Comparison of ENCODE assay signal across 8 mouse cellular contexts in genomic region chr6:83069488-83070246, GRCm38 (mm10). TPM values are rescaled to one million over a fixed set of nuclear protein-coding genes. Genes with fewer than 3 reads are reported as not detected.
A peak's percentile ranks its signal among the peaks of the same experiment; 100 is the strongest.
DNase-seq lines count a peak whose midpoint lies in the region; ATAC-seq lines count a peak whose summit lies in the region.

No protein-coding gene starts in this region.

- DNase-seq in CD4-positive, CD25-positive, alpha-beta regulatory T cell, adult 2 months (ENCODE audit: low read depth, low spot score) = peak; percentile 27
- no peak for DNase-seq in lung, postnatal 14 days
- DNase-seq in limb, embryonic 10.5 days (ENCODE audit: low spot score) = peak; percentile 68
- no peak for DNase-seq in urinary bladder, adult 2 months (ENCODE audit: low spot score)
- DNase-seq in urinary bladder, postnatal 25 days (ENCODE audit: low spot score) = no peak

- peak overlapping the region; percentile 29 for H3K4me3 ChIP-seq in lung, embryonic 15.5 days
- H3K4me3 ChIP-seq in limb, embryonic 10.5 days = peak overlapping the region; percentile 44
- H3K4me3 ChIP-seq in neural tube, embryonic 15.5 days (replicated peaks) = peak overlapping the region; percentile 26

- no peaks in the 10 kb centered on the region for H3K9me3 ChIP-seq in lung, embryonic 15.5 days
- no peaks in the 10 kb centered on the region for H3K9me3 ChIP-seq in limb, embryonic 10.5 days (replicated peaks)
- no peaks in the 10 kb centered on the region for H3K9me3 ChIP-seq in neural tube, embryonic 15.5 days (replicated peaks)

- H3K27ac ChIP-seq in lung, embryonic 15.5 days = no peak overlapping the region
- 0 out of 2 replicates have a peak overlapping the region, but pooled peaks have one; percentile 11 for H3K27ac ChIP-seq in limb, embryonic 10.5 days
- no peak overlapping the region for H3K27ac ChIP-seq in neural tube, embryonic 15.5 days (replicated peaks)

- H3K4me1 ChIP-seq in lung, embryonic 15.5 days = peaks cover 25% of the 10 kb centered on the region
- H3K4me1 ChIP-seq in limb, embryonic 10.5 days = peaks cover 35% of the 10 kb centered on the region
- peaks cover 24% of the 10 kb centered on the region for H3K4me1 ChIP-seq in neural tube, embryonic 15.5 days

- no peak for ATAC-seq in CD4-positive, CD25-positive, alpha-beta regulatory T cell, adult 4 months
- no peak for ATAC-seq in lung, embryonic 15.5 days (ENCODE audit: borderline replicate concordance, extremely low read depth, low FRiP score, low TSS enrichment)
- peak; percentile 35; the same call in 1 of the 2 replicates for ATAC-seq in neural tube, embryonic 15.5 days (ENCODE audit: low FRiP score)

- H3K36me3 ChIP-seq in lung, embryonic 15.5 days = no peaks in the 10 kb centered on the region
- no peaks in the 10 kb centered on the region for H3K36me3 ChIP-seq in limb, embryonic 10.5 days
- no peaks in the 10 kb centered on the region for H3K36me3 ChIP-seq in neural tube, embryonic 15.5 days

- 1% methylated on average over 68 of the region's 69 CpGs for WGBS in lung, embryonic 15.5 days
- 1% methylated on average over 69 of the region's 69 CpGs for WGBS in limb, embryonic 10.5 days
- under 1% methylated on average over 68 of the region's 69 CpGs for WGBS in neural tube, embryonic 15.5 days

- H3K27me3 ChIP-seq in lung, embryonic 15.5 days = peaks cover 100% of the 10 kb centered on the region
- H3K27me3 ChIP-seq in limb, embryonic 10.5 days (ENCODE audit: low read depth, poor library complexity, severe bottlenecking) = peaks cover 100% of the 10 kb centered on the region
- peaks cover 93% of the 10 kb centered on the region for H3K27me3 ChIP-seq in neural tube, embryonic 15.5 days (replicated peaks)

- H3K9ac ChIP-seq in lung, embryonic 15.5 days = no peak overlapping the region
- no peak overlapping the region for H3K9ac ChIP-seq in neural tube, embryonic 15.5 days (replicated peaks)

- peak overlapping the region; percentile 34 for H3K4me2 ChIP-seq in lung, embryonic 15.5 days
- H3K4me2 ChIP-seq in neural tube, embryonic 15.5 days = peak overlapping the region; percentile 23

RNA-seq across cellular contexts. Expression of gene Tlx2, which starts 0.4 kb away (rescaled TPM):
- not detected for polyA plus RNA-seq in CD4-positive, CD25-positive, alpha-beta regulatory T cell, adult 4 months (2017; shearing (Covaris generic))
- 0.38 and 1.0 TPM in 2 replicates for polyA plus RNA-seq in lung, embryonic 15.5 days (2015; fragmentation: Nextera tagmentation; extraction: Ambion mirVana)
- polyA plus RNA-seq in limb, embryonic 10.5 days (2016; fragmentation: Nextera tagmentation; extraction: Ambion mirVana) = 0.16 TPM in 1 of 2 replicates, not detected in the other
- polyA plus RNA-seq in neural tube, embryonic 15.5 days (2015; fragmentation: Nextera tagmentation; extraction: Ambion mirVana) = 2.6 and 4.7 TPM in 2 replicates
- 0.15 and 0.29 TPM in 2 replicates for polyA plus RNA-seq in urinary bladder, adult 2 months (2012; rRNA removed)

RNA-seq across cellular contexts. Expression of gene Pcgf1, which starts 8.0 kb away (rescaled TPM):
- polyA plus RNA-seq in CD4-positive, CD25-positive, alpha-beta regulatory T cell, adult 4 months (2017; shearing (Covaris generic)) = 10 to 100 TPM; 42.5 to 49.3 TPM
- 30.5 and 31.2 TPM in 2 replicates for polyA plus RNA-seq in lung, embryonic 15.5 days (2015; fragmentation: Nextera tagmentation; extraction: Ambion mirVana)
- 46.5 and 46.9 TPM in 2 replicates for polyA plus RNA-seq in limb, embryonic 10.5 days (2016; fragmentation: Nextera tagmentation; extraction: Ambion mirVana)
- polyA plus RNA-seq in neural tube, embryonic 15.5 days (2015; fragmentation: Nextera tagmentation; extraction: Ambion mirVana) = 45.4 and 50.8 TPM in 2 replicates
- 28.5 and 35.8 TPM in 2 replicates for polyA plus RNA-seq in urinary bladder, adult 2 months (2012; rRNA removed)

RNA-seq across cellular contexts. Expression of gene Dqx1, which starts 12.0 kb away (rescaled TPM):
- polyA plus RNA-seq in CD4-positive, CD25-positive, alpha-beta regulatory T cell, adult 4 months (2017; shearing (Covaris generic)) = 1 to 10 TPM; 1.9 to 4.5 TPM
- polyA plus RNA-seq in lung, embryonic 15.5 days (2015; fragmentation: Nextera tagmentation; extraction: Ambion mirVana) = 0.98 and 1.7 TPM in 2 replicates
- 1.4 and 1.5 TPM in 2 replicates for polyA plus RNA-seq in limb, embryonic 10.5 days (2016; fragmentation: Nextera tagmentation; extraction: Ambion mirVana)
- polyA plus RNA-seq in neural tube, embryonic 15.5 days (2015; fragmentation: Nextera tagmentation; extraction: Ambion mirVana) = 0.45 and 1.7 TPM in 2 replicates
- polyA plus RNA-seq in urinary bladder, adult 2 months (2012; rRNA removed) = 3.4 and 4.9 TPM in 2 replicates

RNA-seq across cellular contexts. Expression of gene Htra2, which starts 14.6 kb away (rescaled TPM):
- 10 to 100 TPM; 27.3 to 37.9 TPM for polyA plus RNA-seq in CD4-positive, CD25-positive, alpha-beta regulatory T cell, adult 4 months (2017; shearing (Covaris generic))
- polyA plus RNA-seq in lung, embryonic 15.5 days (2015; fragmentation: Nextera tagmentation; extraction: Ambion mirVana) = 76.6 and 78.4 TPM in 2 replicates
- 76.2 and 82.6 TPM in 2 replicates for polyA plus RNA-seq in limb, embryonic 10.5 days (2016; fragmentation: Nextera tagmentation; extraction: Ambion mirVana)
- polyA plus RNA-seq in neural tube, embryonic 15.5 days (2015; fragmentation: Nextera tagmentation; extraction: Ambion mirVana) = 80.8 and 83.1 TPM in 2 replicates
- polyA plus RNA-seq in urinary bladder, adult 2 months (2012; rRNA removed) = 46.4 and 67.3 TPM in 2 replicates

RNA-seq across cellular contexts. Expression of gene Aup1, which starts 15.3 kb away (rescaled TPM):
- 100 to 1,000 TPM; 424 to 552 TPM for polyA plus RNA-seq in CD4-positive, CD25-positive, alpha-beta regulatory T cell, adult 4 months (2017; shearing (Covaris generic))
- 177 and 188 TPM in 2 replicates for polyA plus RNA-seq in lung, embryonic 15.5 days (2015; fragmentation: Nextera tagmentation; extraction: Ambion mirVana)
- polyA plus RNA-seq in limb, embryonic 10.5 days (2016; fragmentation: Nextera tagmentation; extraction: Ambion mirVana) = 167 and 169 TPM in 2 replicates
- 182 and 185 TPM in 2 replicates for polyA plus RNA-seq in neural tube, embryonic 15.5 days (2015; fragmentation: Nextera tagmentation; extraction: Ambion mirVana)
- polyA plus RNA-seq in urinary bladder, adult 2 months (2012; rRNA removed) = 189 and 247 TPM in 2 replicates

Comparison
In these comparisons a context has a peak if more than half of its experiments do, and no peak if none do; other contexts are left out.
1. DNase-seq: peak in CD4-positive, CD25-positive, alpha-beta regulatory T cell, adult 2 months (single experiment) and limb, embryonic 10.5 days (single experiment); none in lung, postnatal 14 days (single experiment), urinary bladder, adult 2 months (single experiment) and urinary bladder, postnatal 25 days (single experiment).
2. Peak in every context shown above with its lines, with median percentiles within 50 percentile points of each other: H3K4me3 ChIP-seq.